Mouse (Mus musculus) layer of hippocampus, adult 18-20 months (tissue): Measurements from ENCODE around the gene Six4. TPM values are rescaled to one million over a fixed set of nuclear protein-coding genes. Genes with fewer than 3 reads are reported as not detected.

ENCODE experiments used
- total RNA-seq, 2 experiments: library from RNA; stranded (reverse); gene quantifications; 2 replicates each; pipeline ENCODE4 v1.2.3; 2021

Six4 gene
- total RNA-seq, 2 experiments from 2014 or later = 1.7 to 2.1 TPM

Other genes with a start within 250 kb of the Six4 start
- not detected for gene Six6, start 173.6 kb downstream of the Six4 start, total RNA-seq
- 1 to 10 TPM; 4.0 to 5.9 TPM for gene 4930447C04Rik, start 172.7 kb downstream of the Six4 start, total RNA-seq
- under 1 TPM; 0.15 to 0.69 TPM for gene Six1, start 59.6 kb downstream of the Six4 start, total RNA-seq
- gene Mnat1, start 10.3 kb upstream of the Six4 start, total RNA-seq = 10 to 100 TPM; 27.8 to 28.3 TPM
- gene Trmt5, start 173.3 kb upstream of the Six4 start, total RNA-seq = 10 to 100 TPM; 10.6 to 10.7 TPM
- 10 to 100 TPM; 11.2 to 11.7 TPM for gene Slc38a6, start 173.3 kb upstream of the Six4 start, total RNA-seq